Mouse (Mus musculus) heart, embryonic 16.5 days (tissue): ENCODE measurements around the gene Prr3. TPM values are rescaled to one million over a fixed set of nuclear protein-coding genes. Genes with fewer than 3 reads are reported as not detected.

Experiments used
- ATAC-seq: fragments of 200-750 bp; cut with Nextera tagmentation; replicated peaks from 2 replicates; pipeline ENCODE4 v1.8.0; 2017; ENCODE audit warnings: moderate number of reproducible peaks; ENCODE audit not compliant: insufficient read depth, low FRiP score; ENCODE audit errors: extremely low read depth
- H3K27ac ChIP-seq: fragments of 300-500 bp; sonication (generic); 2 replicates; pipeline ENCODE4 v1.5.1; 2014; ENCODE audit warnings: mild to moderate bottlenecking, low read length, control low read depth, moderate library complexity
- H3K27me3 ChIP-seq: fragments of 300-500 bp; sonication (generic); 2 replicates; pipeline ENCODE4 v1.6.1; 2014; ENCODE audit warnings: low read length, mixed read lengths; ENCODE audit not compliant: control insufficient read depth, insufficient read depth
- H3K36me3 ChIP-seq: fragments of 300-500 bp; sonication (generic); 2 replicates; pipeline ENCODE4 v1.6.1; 2014; ENCODE audit not compliant: control insufficient read depth, insufficient read depth
- H3K4me1 ChIP-seq: fragments of 300-500 bp; sonication (generic); 2 replicates; pipeline ENCODE4 v1.6.1; 2014; ENCODE audit warnings: low read length, mixed read lengths; ENCODE audit not compliant: control insufficient read depth, insufficient read depth
- H3K4me2 ChIP-seq: fragments of 300-500 bp; sonication (generic); 2 replicates; pipeline ENCODE4 v1.6.1; 2014; ENCODE audit warnings: low read depth, mild to moderate bottlenecking, control low read depth, low read length
- H3K4me3 ChIP-seq: fragments of 300-500 bp; sonication (generic); 2 replicates; pipeline ENCODE4 v1.5.1; 2014; ENCODE audit warnings: mild to moderate bottlenecking, control low read depth, low read length
- H3K9ac ChIP-seq: fragments of 300-500 bp; sonication (generic); 2 replicates; pipeline ENCODE4 v1.6.1; 2014; ENCODE audit warnings: low read length, control low read depth
- H3K9me3 ChIP-seq: fragments of 300-500 bp; sonication (generic); replicated peaks from 2 replicates; pipeline ENCODE4 v1.6.1; 2016; ENCODE audit warnings: low read length; ENCODE audit not compliant: control insufficient read depth
- WGBS: fragments of 180-500 bp; shearing (Covaris S2); extraction: QIAGEN DNeasy Blood & Tissue Kit; methylation state at CpG from one replicate; pipeline ENCODE4 v1.1.7; 2014; 5-methylcytosine and 5-hydroxymethylcytosine counted together
- polyA plus RNA-seq: library from polyadenylated mRNA; unstranded; fragments of >200 nt; fragmentation: Nextera tagmentation; extraction: Ambion mirVana; gene quantifications from 2 replicates; pipeline ENCODE4 v1.2.1, GENCODE M21; 2015

Prr3 gene
- polyA plus RNA-seq = 13.5 and 15.6 TPM in 2 replicates

- Histone ChIP-seq H3K4me1 (peaks cover 18% of the 10 kb centered on the region), H3K36me3 (peaks cover 18% of the 10 kb centered on the region), H3K4me2 (peak within 1 kb of the TSS; percentile 92), H3K27me3 (no peaks in the 10 kb centered on the region), H3K4me3 (peak within 1 kb of the TSS; percentile 76), H3K9ac (peak within 1 kb of the TSS; percentile 82), H3K9me3 (no peaks in the 10 kb centered on the region), H3K27ac (peak within 1 kb of the TSS; percentile 97)
- peak; percentile 90 for ATAC-seq
- under 1% methylated on average over 108 of the region's 109 CpGs for WGBS
These were observed at the start of gene Prr3, which contains the start of gene Gnl1 for GRCm38 (mm10) chr17:35979401-35980362. Prr3 (minus strand) TSS chr17:35980236. Gnl1 (plus strand) TSS chr17:35979851.

GRCm38 (mm10) chr17:36028879-36029619 lies 49.0 kb upstream of the Prr3 start:
- no peaks in the 10 kb centered on the region for H3K27me3 ChIP-seq
- H3K4me1 ChIP-seq = peaks cover 3% of the 10 kb centered on the region; the same call in 1 of the 2 replicates
- no peak overlapping the region for H3K27ac ChIP-seq
- WGBS = 78% methylated on average over 7 of the region's 7 CpGs
- H3K4me2 ChIP-seq = no peak overlapping the region
- H3K9me3 ChIP-seq = no peaks in the 10 kb centered on the region
- no peak for ATAC-seq
- no peak overlapping the region for H3K9ac ChIP-seq
- no peaks in the 10 kb centered on the region for H3K36me3 ChIP-seq
- no peak overlapping the region for H3K4me3 ChIP-seq

GRCm38 (mm10) chr17:36027663-36028062 lies 47.6 kb upstream of the Prr3 start:
- ATAC-seq = no peak
- Histone ChIP-seq H3K27me3 (no peaks in the 10 kb centered on the region), H3K9me3 (no peaks in the 10 kb centered on the region)

GRCm38 (mm10) chr17:36025901-36026300 lies 45.9 kb upstream of the Prr3 start:
- no peak overlapping the region for H3K27ac ChIP-seq
- no peaks in the 10 kb centered on the region for H3K36me3 ChIP-seq
- peaks cover 6% of the 10 kb centered on the region for H3K4me1 ChIP-seq
- H3K9me3 ChIP-seq = no peaks in the 10 kb centered on the region
- no peak for ATAC-seq
- no peak overlapping the region for H3K4me2 ChIP-seq
- H3K27me3 ChIP-seq = no peaks in the 10 kb centered on the region
- 51% methylated on average over 4 of the region's 4 CpGs for WGBS
- H3K9ac ChIP-seq = no peak overlapping the region
- no peak overlapping the region for H3K4me3 ChIP-seq

More at GRCm38 (mm10) chr17:36027663-36028062, 47.6 kb upstream of the Prr3 start:
- no peak overlapping the region for H3K4me3 ChIP-seq
- H3K27ac ChIP-seq = no peak overlapping the region
- WGBS = 88% methylated on average over 4 of the region's 4 CpGs
- H3K4me1 ChIP-seq = peaks cover 10% of the 10 kb centered on the region
- H3K4me2 ChIP-seq = no peak overlapping the region
- no peak overlapping the region for H3K9ac ChIP-seq
- no peaks in the 10 kb centered on the region for H3K36me3 ChIP-seq

- H3K4me1 ChIP-seq = peaks cover 6% of the 10 kb centered on the region
- H3K4me3 ChIP-seq = no peak overlapping the region
- no peaks in the 10 kb centered on the region for H3K9me3 ChIP-seq
- H3K27ac ChIP-seq = no peak overlapping the region
- no peak for ATAC-seq
- no peaks in the 10 kb centered on the region for H3K36me3 ChIP-seq
- no peak overlapping the region for H3K4me2 ChIP-seq
- no peak overlapping the region for H3K9ac ChIP-seq
- WGBS = 52% methylated on average over 5 of the region's 5 CpGs
- no peaks in the 10 kb centered on the region for H3K27me3 ChIP-seq
These were observed 45.2 kb upstream of the Prr3 start for GRCm38 (mm10) chr17:36025197-36025596.

- H3K4me3 ChIP-seq = no peak overlapping the region
- H3K9ac ChIP-seq = no peak overlapping the region
- no peaks in the 10 kb centered on the region for H3K27me3 ChIP-seq
- ATAC-seq = no peak; the same call in 1 of the 2 replicates
- WGBS = 54% methylated on average over 9 of the region's 9 CpGs
- no peak overlapping the region for H3K4me2 ChIP-seq
- H3K27ac ChIP-seq = peak overlapping the region; percentile 57
- H3K9me3 ChIP-seq = no peaks in the 10 kb centered on the region
- peaks cover 6% of the 10 kb centered on the region for H3K4me1 ChIP-seq
- H3K36me3 ChIP-seq = no peaks in the 10 kb centered on the region
These were observed 43.9 kb upstream of the Prr3 start for GRCm38 (mm10) chr17:36023710-36024654.

GRCm38 (mm10) chr17:36022922-36023321 lies 42.9 kb upstream of the Prr3 start:
- ATAC-seq = no peak
- Histone ChIP-seq H3K4me3 (no peak overlapping the region), H3K4me2 (no peak overlapping the region), H3K4me1 (peaks cover 6% of the 10 kb centered on the region), H3K27me3 (no peaks in the 10 kb centered on the region), H3K9me3 (no peaks in the 10 kb centered on the region), H3K36me3 (no peaks in the 10 kb centered on the region), H3K27ac (0 out of 2 replicates have a peak overlapping the region, but pooled peaks have one; percentile 9), H3K9ac (no peak overlapping the region)
- WGBS = 89% methylated on average over 6 of the region's 6 CpGs

- no peaks in the 10 kb centered on the region for H3K36me3 ChIP-seq
- no peak overlapping the region for H3K27ac ChIP-seq
- H3K9ac ChIP-seq = no peak overlapping the region
- WGBS = 90% methylated on average over 9 of the region's 9 CpGs
- no peak overlapping the region for H3K4me3 ChIP-seq
- no peak overlapping the region for H3K4me2 ChIP-seq
- no peaks in the 10 kb centered on the region for H3K27me3 ChIP-seq
- H3K9me3 ChIP-seq = no peaks in the 10 kb centered on the region
- H3K4me1 ChIP-seq = peaks cover 6% of the 10 kb centered on the region
- no peak for ATAC-seq
These were observed 42.1 kb upstream of the Prr3 start for GRCm38 (mm10) chr17:36022098-36022497.
